Mouse (Mus musculus): ENCODE results near the gene Unc13d. TPM values are rescaled to one million over a fixed set of nuclear protein-coding genes. Genes with fewer than 3 reads are reported as not detected.
"Not testable (repeated sequence)": the region's sequence is repeated elsewhere in the genome, so short reads cannot be mapped to it uniquely, and the experiment has no call there.

Unc13d gene
- polyA plus RNA-seq, 1 experiment from 2014 or later = 1.1 TPM

GRCm38 (mm10) chr11:116025056-116025845 lies 52.5 kb downstream of the Unc13d start:
- H3K4me3 ChIP-seq (replicated peaks; ENCODE audit: low read depth, low read length) = no peak overlapping the region
- H3K27me3 ChIP-seq (ENCODE audit: control insufficient read depth, insufficient read depth, low read length) = no peaks in the 10 kb centered on the region
- no peak overlapping the region for H3K9ac ChIP-seq (replicated peaks; ENCODE audit: low read length)
- ATAC-seq (ENCODE audit: low FRiP score, low TSS enrichment) (no peak), DNase-seq (no peak)
- peaks cover 28% of the 10 kb centered on the region for H3K36me3 ChIP-seq (ENCODE audit: control insufficient read depth, insufficient read depth, low read length)
- no peaks in the 10 kb centered on the region for H3K9me3 ChIP-seq (ENCODE audit: control insufficient read depth, low read length)
- H3K27ac ChIP-seq (replicated peaks; ENCODE audit: low read depth, low read length) = peak overlapping the region; percentile 47; the same call in 1 of the 2 replicates
- H3K4me1 ChIP-seq (ENCODE audit: control insufficient read depth, insufficient read depth, low read length) = peaks cover 14% of the 10 kb centered on the region
- 95% methylated on average over 3 of the region's 3 CpGs for WGBS
- no peak overlapping the region for H3K4me2 ChIP-seq (ENCODE audit: low read length)

- peak; percentile 98 for DNase-seq
- Histone ChIP-seq H3K4me2 (ENCODE audit: low read length) (no peak overlapping the region), H3K27ac (replicated peaks; ENCODE audit: low read depth, low read length) (peak overlapping the region; percentile 97), H3K4me3 (replicated peaks; ENCODE audit: low read depth, low read length) (peak overlapping the region; percentile 78), H3K9ac (replicated peaks; ENCODE audit: low read length) (peak overlapping the region; percentile 97), H3K4me1 (ENCODE audit: control insufficient read depth, insufficient read depth, low read length) (peaks cover 14% of the 10 kb centered on the region), H3K27me3 (ENCODE audit: control insufficient read depth, insufficient read depth, low read length) (no peaks in the 10 kb centered on the region), H3K9me3 (ENCODE audit: control insufficient read depth, low read length) (no peaks in the 10 kb centered on the region), H3K36me3 (ENCODE audit: control insufficient read depth, insufficient read depth, low read length) (peaks cover 31% of the 10 kb centered on the region)
- peak; percentile 95 for ATAC-seq (ENCODE audit: low FRiP score, low TSS enrichment)
- WGBS = under 1% methylated on average over 37 of the region's 37 CpGs
These were observed 53.4 kb downstream of the Unc13d start for GRCm38 (mm10) chr11:116024356-116024808.

- ATAC-seq (ENCODE audit: low FRiP score, low TSS enrichment) (peak; percentile 77), DNase-seq (peak; percentile 84)
- no peaks in the 10 kb centered on the region for H3K27me3 ChIP-seq (ENCODE audit: control insufficient read depth, insufficient read depth, low read length)
- under 1% methylated on average over 48 of the region's 57 CpGs for WGBS
- peak overlapping the region; percentile 97 for H3K27ac ChIP-seq (replicated peaks; ENCODE audit: low read depth, low read length)
- peak overlapping the region; percentile 78 for H3K4me3 ChIP-seq (replicated peaks; ENCODE audit: low read depth, low read length)
- H3K36me3 ChIP-seq (ENCODE audit: control insufficient read depth, insufficient read depth, low read length) = peaks cover 31% of the 10 kb centered on the region
- peak overlapping the region; percentile 52 for H3K4me2 ChIP-seq (ENCODE audit: low read length)
- peaks cover 14% of the 10 kb centered on the region for H3K4me1 ChIP-seq (ENCODE audit: control insufficient read depth, insufficient read depth, low read length)
- peak overlapping the region; percentile 97 for H3K9ac ChIP-seq (replicated peaks; ENCODE audit: low read length)
- H3K9me3 ChIP-seq (ENCODE audit: control insufficient read depth, low read length) = no peaks in the 10 kb centered on the region
These were observed 53.9 kb downstream of the Unc13d start for GRCm38 (mm10) chr11:116023771-116024355.

GRCm38 (mm10) chr11:116023074-116023770 lies 54.5 kb downstream of the Unc13d start:
- H3K4me1 ChIP-seq (ENCODE audit: control insufficient read depth, insufficient read depth, low read length) = peaks cover 14% of the 10 kb centered on the region
- DNase-seq = peak; percentile 44
- not testable (repeated sequence) for H3K27me3 ChIP-seq (ENCODE audit: control insufficient read depth, insufficient read depth, low read length); ATAC-seq (ENCODE audit: low FRiP score, low TSS enrichment); H3K9me3 ChIP-seq (ENCODE audit: control insufficient read depth, low read length)
- H3K4me3 ChIP-seq (replicated peaks; ENCODE audit: low read depth, low read length) = peak overlapping the region; percentile 78
- peak overlapping the region; percentile 97 for H3K27ac ChIP-seq (replicated peaks; ENCODE audit: low read depth, low read length)
- 6% methylated on average over 18 of the region's 18 CpGs for WGBS
- peak overlapping the region; percentile 97 for H3K9ac ChIP-seq (replicated peaks; ENCODE audit: low read length)
- H3K36me3 ChIP-seq (ENCODE audit: control insufficient read depth, insufficient read depth, low read length) = peaks cover 31% of the 10 kb centered on the region
- peak overlapping the region; percentile 78 for H3K4me2 ChIP-seq (ENCODE audit: low read length)

GRCm38 (mm10) chr11:116022256-116022780 lies 55.4 kb downstream of the Unc13d start:
- DNase-seq (peak; percentile 35), ATAC-seq (ENCODE audit: low FRiP score, low TSS enrichment) (no peak)
- Histone ChIP-seq H3K27me3 (ENCODE audit: control insufficient read depth, insufficient read depth, low read length) (no peaks in the 10 kb centered on the region), H3K9ac (replicated peaks; ENCODE audit: low read length) (no peak overlapping the region; the same call in 1 of the 2 replicates), H3K36me3 (ENCODE audit: control insufficient read depth, insufficient read depth, low read length) (peaks cover 31% of the 10 kb centered on the region), H3K4me2 (ENCODE audit: low read length) (peak overlapping the region; percentile 78), H3K27ac (replicated peaks; ENCODE audit: low read depth, low read length) (no peak overlapping the region), H3K9me3 (ENCODE audit: control insufficient read depth, low read length) (no peaks in the 10 kb centered on the region), H3K4me1 (ENCODE audit: control insufficient read depth, insufficient read depth, low read length) (peaks cover 14% of the 10 kb centered on the region), H3K4me3 (replicated peaks; ENCODE audit: low read depth, low read length) (peak overlapping the region; percentile 41)
- WGBS = 69% methylated on average over 4 of the region's 4 CpGs

- Histone ChIP-seq H3K4me1 (ENCODE audit: control insufficient read depth, insufficient read depth, low read length) (peaks cover 14% of the 10 kb centered on the region), H3K4me3 (replicated peaks; ENCODE audit: low read depth, low read length) (peak overlapping the region; percentile 41), H3K4me2 (ENCODE audit: low read length) (peak overlapping the region; percentile 78), H3K27ac (replicated peaks; ENCODE audit: low read depth, low read length) (no peak overlapping the region), H3K27me3 (ENCODE audit: control insufficient read depth, insufficient read depth, low read length) (no peaks in the 10 kb centered on the region), H3K9me3 (ENCODE audit: control insufficient read depth, low read length) (no peaks in the 10 kb centered on the region), H3K36me3 (ENCODE audit: control insufficient read depth, insufficient read depth, low read length) (peaks cover 31% of the 10 kb centered on the region), H3K9ac (replicated peaks; ENCODE audit: low read length) (no peak overlapping the region)
- DNase-seq (no peak), ATAC-seq (ENCODE audit: low FRiP score, low TSS enrichment) (no peak)
- 82% methylated on average over 6 of the region's 6 CpGs for WGBS
These were observed 56.2 kb downstream of the Unc13d start for GRCm38 (mm10) chr11:116021328-116022220.

GRCm38 (mm10) chr11:116020519-116020922 lies 57.2 kb downstream of the Unc13d start:
- Histone ChIP-seq H3K27ac (replicated peaks; ENCODE audit: low read depth, low read length) (no peak overlapping the region), H3K9ac (replicated peaks; ENCODE audit: low read length) (no peak overlapping the region), H3K27me3 (ENCODE audit: control insufficient read depth, insufficient read depth, low read length) (no peaks in the 10 kb centered on the region), H3K9me3 (ENCODE audit: control insufficient read depth, low read length) (no peaks in the 10 kb centered on the region), H3K4me3 (replicated peaks; ENCODE audit: low read depth, low read length) (no peak overlapping the region), H3K4me1 (ENCODE audit: control insufficient read depth, insufficient read depth, low read length) (peaks cover 14% of the 10 kb centered on the region), H3K36me3 (ENCODE audit: control insufficient read depth, insufficient read depth, low read length) (peaks cover 31% of the 10 kb centered on the region), H3K4me2 (ENCODE audit: low read length) (no peak overlapping the region)
- ATAC-seq (ENCODE audit: low FRiP score, low TSS enrichment) = no peak
- DNase-seq = peak; percentile 23
- 62% methylated on average over 1 of the region's 1 CpGs for WGBS

GRCm38 (mm10) chr11:116019976-116020411 lies 57.8 kb downstream of the Unc13d start:
- Histone ChIP-seq H3K4me2 (ENCODE audit: low read length) (no peak overlapping the region), H3K27me3 (ENCODE audit: control insufficient read depth, insufficient read depth, low read length) (no peaks in the 10 kb centered on the region), H3K36me3 (ENCODE audit: control insufficient read depth, insufficient read depth, low read length) (peaks cover 31% of the 10 kb centered on the region), H3K9ac (replicated peaks; ENCODE audit: low read length) (no peak overlapping the region), H3K4me1 (ENCODE audit: control insufficient read depth, insufficient read depth, low read length) (peaks cover 14% of the 10 kb centered on the region), H3K27ac (replicated peaks; ENCODE audit: low read depth, low read length) (no peak overlapping the region), H3K4me3 (replicated peaks; ENCODE audit: low read depth, low read length) (no peak overlapping the region), H3K9me3 (ENCODE audit: control insufficient read depth, low read length) (no peaks in the 10 kb centered on the region)
- DNase-seq = no peak
- ATAC-seq (ENCODE audit: low FRiP score, low TSS enrichment) = no peak
- WGBS = 85% methylated on average over 2 of the region's 2 CpGs

Measured in midbrain, embryonic 14.5 days (tissue).